Mouse (Mus musculus): Measurements from ENCODE around the gene Ica1l.

Ica1l gene

DNA sequence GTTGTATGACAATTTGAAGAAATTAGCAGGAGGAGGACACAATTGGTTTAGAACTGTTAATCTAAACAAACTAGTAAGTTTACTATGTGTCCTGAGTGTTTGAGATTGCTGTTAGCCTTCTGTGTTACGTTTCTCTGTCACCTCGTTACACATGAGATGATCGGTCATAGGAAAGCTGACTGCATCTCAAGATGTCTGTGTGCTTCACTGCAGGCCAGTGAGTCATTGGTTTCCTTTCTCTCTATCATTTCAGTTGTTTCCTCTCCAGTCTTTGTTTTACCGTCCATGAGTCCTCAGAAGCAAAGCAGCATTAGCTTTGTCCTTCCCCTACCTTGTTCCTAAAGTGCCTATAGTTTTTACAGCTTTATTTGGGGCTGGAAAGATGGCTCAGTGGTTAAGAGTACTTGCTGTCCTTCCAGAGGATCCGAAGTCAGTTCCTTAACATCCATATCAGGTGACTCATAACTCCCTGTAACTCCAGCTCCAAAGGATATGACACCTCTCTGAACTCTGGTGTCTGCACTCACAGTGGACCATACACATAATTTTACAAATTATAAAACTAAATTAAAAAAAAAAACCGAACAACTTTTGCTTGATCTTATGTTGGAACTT, 76.7 kb downstream of the Ica1l start:
- no peak for DNase-seq (ENCODE audit: low spot score in 2 of 2)

DNA sequence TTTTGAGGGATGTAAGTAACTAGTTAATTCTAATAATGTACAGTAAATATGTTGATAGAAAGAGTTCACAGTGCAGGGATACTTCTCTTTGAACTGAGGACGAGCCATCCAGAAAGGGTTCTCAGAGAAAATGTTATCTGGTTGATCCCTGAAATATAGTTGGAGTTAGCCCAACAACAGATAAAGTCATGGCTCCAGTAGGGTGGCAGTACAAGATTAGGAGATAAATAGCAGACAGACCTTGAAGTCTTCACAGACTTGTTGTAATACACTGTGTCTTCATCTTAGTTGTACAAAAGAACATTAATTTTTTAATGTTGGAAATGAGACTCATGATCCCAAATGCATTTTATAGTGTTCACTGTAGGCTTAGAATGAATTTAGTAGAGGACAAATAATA, 83.0 kb downstream of the Ica1l start:
- DNase-seq (ENCODE audit: low spot score in 2 of 2) = no peak

DNA sequence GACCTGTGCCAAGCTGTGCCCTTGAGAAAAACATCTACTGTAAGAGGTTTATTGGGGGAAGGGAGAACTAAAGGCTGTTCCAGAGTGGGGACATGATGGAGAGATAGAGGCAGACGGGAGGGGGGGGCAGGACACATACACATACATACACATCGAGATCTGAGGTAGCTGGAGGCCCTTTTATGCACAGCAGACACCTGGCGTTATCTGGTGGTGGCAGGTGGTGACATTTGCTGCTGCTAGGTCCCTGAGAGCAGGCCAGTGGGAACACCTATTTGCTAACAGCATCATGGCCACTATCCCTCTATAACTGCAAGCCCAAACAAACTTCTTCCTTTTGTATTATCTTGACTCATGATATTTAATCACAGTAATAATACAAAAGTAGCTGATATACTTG, 85.8 kb downstream of the Ica1l start:
- DNase-seq (ENCODE audit: low spot score in 2 of 2) = no peak

DNA sequence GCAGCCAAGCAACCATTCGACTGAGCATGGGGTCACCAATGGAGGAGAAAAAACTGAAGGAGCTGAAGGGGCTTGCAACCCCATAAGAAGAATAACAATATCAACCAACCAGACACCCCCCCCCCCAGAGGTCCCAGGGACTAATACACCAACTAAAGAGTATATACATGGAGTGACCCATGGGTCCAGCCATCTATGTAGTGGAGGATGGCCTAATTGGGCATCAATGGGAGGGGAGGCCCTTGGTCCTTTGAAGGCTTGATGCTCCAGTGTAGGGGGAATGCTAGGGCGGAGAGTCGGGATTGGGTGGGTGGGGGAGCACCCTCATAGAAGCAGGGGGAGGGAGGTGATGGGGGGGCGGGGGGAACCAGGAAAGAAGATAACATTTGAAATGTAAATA, 95.5 kb downstream of the Ica1l start:
- no peak for DNase-seq (ENCODE audit: low spot score in 2 of 2)

DNA sequence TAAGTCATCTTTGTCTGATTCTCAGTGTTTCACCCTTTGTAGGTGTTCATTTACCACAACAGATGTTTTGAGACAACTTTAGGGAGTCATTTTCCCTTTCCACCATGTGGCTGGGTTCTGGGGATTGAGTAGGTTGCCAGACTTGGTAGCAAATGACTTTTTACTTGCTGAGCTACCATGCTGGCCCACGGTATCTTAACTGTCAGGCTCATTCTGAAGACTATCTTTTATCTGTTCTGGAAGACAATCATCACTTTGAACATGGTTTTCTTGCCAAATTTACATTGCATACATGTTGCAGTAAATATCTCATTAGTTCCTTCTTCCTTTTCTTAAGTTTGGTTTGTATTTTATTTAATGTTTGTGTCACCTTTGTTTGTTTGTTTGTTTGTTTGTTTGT, 97.0 kb downstream of the Ica1l start:
- DNase-seq (ENCODE audit: low spot score in 2 of 2) = no peak

DNA sequence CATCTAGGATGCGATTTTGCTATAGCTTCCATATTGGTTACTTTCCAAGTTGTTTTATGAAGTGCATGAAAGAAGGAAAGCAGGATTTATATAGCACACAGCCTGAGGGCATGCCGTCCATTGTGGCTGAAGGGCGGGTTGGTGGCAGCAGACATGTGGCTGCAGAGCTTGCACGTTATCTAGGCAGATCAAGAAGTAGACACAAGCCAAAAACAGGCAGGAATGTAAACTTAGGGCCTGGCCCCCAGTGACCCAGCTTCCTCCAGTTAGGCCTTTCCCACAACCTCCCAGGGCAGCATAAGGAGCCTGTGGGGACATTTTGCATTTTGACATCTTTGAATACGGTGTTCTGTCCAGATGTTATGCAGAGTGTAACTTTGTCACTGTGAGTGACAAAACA, 99.2 kb downstream of the Ica1l start:
- no peak for DNase-seq (ENCODE audit: low spot score in 2 of 2)

DNA sequence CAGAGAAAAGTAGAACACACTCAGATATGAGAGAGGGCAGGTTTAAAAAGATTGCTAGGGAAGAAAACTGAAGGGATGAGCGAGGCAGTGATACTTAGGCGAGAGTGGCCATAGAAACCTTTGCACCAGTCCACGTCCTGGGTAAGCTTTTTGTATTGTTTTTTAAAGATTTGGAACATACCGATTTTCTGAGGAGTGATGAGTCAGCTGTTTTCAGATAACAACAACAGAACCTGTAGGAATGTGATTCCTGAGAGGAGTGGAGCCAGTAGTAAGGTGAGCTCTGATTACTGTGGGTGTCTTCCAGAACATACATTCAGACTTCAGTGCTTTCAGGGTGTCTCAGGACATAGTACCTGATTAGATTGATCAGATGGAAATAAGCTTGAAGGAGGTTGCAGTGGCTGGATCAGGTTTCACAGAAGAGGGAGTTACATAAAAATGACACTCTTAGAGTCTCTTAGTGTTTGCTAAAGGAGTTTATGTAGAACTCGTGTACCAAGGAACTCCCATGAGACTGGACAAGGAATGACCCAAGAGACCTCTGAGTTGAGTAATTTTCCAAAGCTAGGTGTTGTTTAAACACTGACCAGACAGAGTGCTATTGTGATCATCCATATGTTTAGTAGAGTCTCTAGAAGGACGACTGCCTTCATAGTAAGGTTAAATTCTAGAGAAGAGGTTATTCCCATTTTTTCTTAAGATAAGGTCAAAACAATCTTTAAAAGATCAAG, 100.8 kb downstream of the Ica1l start:
- no peak for DNase-seq (ENCODE audit: low spot score in 2 of 2)

DNA sequence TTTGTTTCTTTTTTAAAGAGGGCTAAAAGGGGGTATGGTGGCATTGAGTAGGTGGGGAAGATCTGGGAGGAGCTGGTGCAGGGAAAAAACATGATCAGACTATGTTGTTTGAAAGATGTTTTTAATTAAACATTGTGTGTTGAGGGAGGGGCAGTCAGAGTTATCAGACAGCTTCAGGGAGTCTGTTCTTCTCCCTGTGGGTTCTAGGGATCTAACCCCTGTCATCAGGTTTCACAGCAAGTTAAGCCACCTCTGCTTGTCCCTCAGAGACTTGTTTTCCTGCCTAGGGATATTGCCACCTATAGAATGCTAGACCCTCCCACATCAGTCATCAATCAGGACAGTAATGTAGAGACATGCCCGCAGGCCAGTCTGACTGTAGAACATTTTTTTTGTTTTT, 101.9 kb downstream of the Ica1l start:
- no peak for DNase-seq (ENCODE audit: low spot score in 2 of 2)

DNA sequence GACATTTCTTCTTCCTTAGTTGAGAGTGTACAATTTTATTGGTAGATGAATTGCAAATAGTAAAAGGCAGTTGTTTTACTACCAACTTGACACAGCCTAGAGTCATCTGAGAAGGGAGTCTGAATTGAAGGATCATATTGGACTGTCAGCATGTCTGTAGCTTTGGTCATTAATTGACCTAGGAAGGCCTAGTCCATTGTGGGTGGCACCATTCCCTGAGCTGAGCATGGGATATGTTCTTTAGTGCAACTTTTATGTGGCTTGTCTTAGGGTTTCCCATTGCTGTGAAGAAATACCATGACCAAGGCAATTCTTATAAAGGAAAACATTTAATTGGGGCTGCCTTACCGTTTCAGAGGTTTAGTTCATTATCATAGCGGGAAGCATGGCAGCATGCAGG, 110.0 kb downstream of the Ica1l start:
- DNase-seq (ENCODE audit: low spot score in 2 of 2) = no peak

Data from urinary bladder, postnatal 4 days (tissue).